Mouse (Mus musculus) brain, embryonic 18.5 days (tissue): ENCODE measurements around the gene Cnbd2.

Experiments used
- DNase-seq: peaks from one replicate; pipeline ENCODE4 v3.0.0-alpha.2; 2012; ENCODE audit warnings: low read depth, low spot score

The Cnbd2 gene

GRCm38 (mm10) chr2:156311441-156311840, 658 bp upstream of the Cnbd2 start:
- no peak for DNase-seq

GRCm38 (mm10) chr2:156311841-156312291, 233 bp upstream of the Cnbd2 start:
- DNase-seq: no peak

GRCm38 (mm10) chr2:156313153-156313552, 1.1 kb downstream of the Cnbd2 start:
- no peak for DNase-seq

GRCm38 (mm10) chr2:156314811-156315210, 2.7 kb downstream of the Cnbd2 start:
- no peak for DNase-seq

GRCm38 (mm10) chr2:156318491-156318890, 6.4 kb downstream of the Cnbd2 start:
- no peak for DNase-seq

- DNase-seq: no peak
Observed at GRCm38 (mm10) chr2:156321538-156321937, 9.4 kb downstream of the Cnbd2 start.

- DNase-seq: no peak
Observed at GRCm38 (mm10) chr2:156324116-156324588, 12.1 kb downstream of the Cnbd2 start.

- DNase-seq: no peak
Observed at GRCm38 (mm10) chr2:156324681-156325080, 12.6 kb downstream of the Cnbd2 start.

GRCm38 (mm10) chr2:156330681-156331080, 18.6 kb downstream of the Cnbd2 start:
- no peak for DNase-seq

GRCm38 (mm10) chr2:156331446-156331965, 19.4 kb downstream of the Cnbd2 start:
- no peak for DNase-seq

- no peak for DNase-seq
Observed at GRCm38 (mm10) chr2:156340078-156340477, 28.0 kb downstream of the Cnbd2 start.

GRCm38 (mm10) chr2:156344775-156345532, 32.9 kb downstream of the Cnbd2 start:
- DNase-seq: no peak

GRCm38 (mm10) chr2:156348812-156349211, 36.7 kb downstream of the Cnbd2 start:
- no peak for DNase-seq

- no peak for DNase-seq
Observed at GRCm38 (mm10) chr2:156349286-156349848, 37.3 kb downstream of the Cnbd2 start.

GRCm38 (mm10) chr2:156351243-156351642, 39.1 kb downstream of the Cnbd2 start:
- no peak for DNase-seq

- no peak for DNase-seq
Observed at GRCm38 (mm10) chr2:156352413-156353165, 40.5 kb downstream of the Cnbd2 start.

GRCm38 (mm10) chr2:156353265-156353692, 41.2 kb downstream of the Cnbd2 start:
- DNase-seq: no peak

GRCm38 (mm10) chr2:156356031-156356430, 43.9 kb downstream of the Cnbd2 start:
- peak; percentile 42 for DNase-seq

GRCm38 (mm10) chr2:156368465-156368864, 56.4 kb downstream of the Cnbd2 start:
- DNase-seq: no peak

- no peak for DNase-seq
Observed at GRCm38 (mm10) chr2:156370896-156371295, 58.8 kb downstream of the Cnbd2 start.

- DNase-seq: no peak
Observed at GRCm38 (mm10) chr2:156376956-156377355, 64.9 kb downstream of the Cnbd2 start.

- DNase-seq: no peak
Observed at GRCm38 (mm10) chr2:156379929-156380328, 67.8 kb downstream of the Cnbd2 start.
